Mouse (Mus musculus): Measurements from ENCODE around the gene Gtdc1. TPM values are rescaled to one million over a fixed set of nuclear protein-coding genes. Genes with fewer than 3 reads are reported as not detected.
A peak's percentile ranks its signal among the peaks of the same experiment; 100 is the strongest.

The Gtdc1 gene
- polyA plus RNA-seq, 1 experiment from 2014 or later, result 13.2 TPM

GRCm38 (mm10) chr2:44542775-44543174, 384.7 kb downstream of the Gtdc1 start:
- H3K4me3 ChIP-seq (ENCODE audit: low read length), result no peak overlapping the region
- H3K4me1 ChIP-seq (replicated peaks; ENCODE audit: control insufficient read depth, insufficient read depth, low read length), result 0 out of 2 replicates have a peak, but pooled peaks cover 2% of the 10 kb centered on the region
- H3K36me3 ChIP-seq (ENCODE audit: control insufficient read depth, insufficient read depth, low read length), result no peaks in the 10 kb centered on the region
- ATAC-seq (ENCODE audit: low read depth), result no peak
- no peak overlapping the region for H3K9ac ChIP-seq (ENCODE audit: low read length)
- peak overlapping the region; percentile 5; the same call in 1 of the 2 replicates for H3K27ac ChIP-seq (ENCODE audit: low read length)
- no peaks in the 10 kb centered on the region for H3K27me3 ChIP-seq (ENCODE audit: control insufficient read depth, insufficient read depth, low read depth, low read length)
- no peaks in the 10 kb centered on the region for H3K9me3 ChIP-seq (ENCODE audit: control insufficient read depth, low read length)
- H3K4me2 ChIP-seq (ENCODE audit: low read depth, low read length), result no peak overlapping the region

GRCm38 (mm10) chr2:44541726-44542125, 385.7 kb downstream of the Gtdc1 start:
- Histone ChIP-seq H3K4me1 (replicated peaks; ENCODE audit: control insufficient read depth, insufficient read depth, low read length) (0 out of 2 replicates have a peak, but pooled peaks cover 2% of the 10 kb centered on the region), H3K9me3 (ENCODE audit: control insufficient read depth, low read length) (no peaks in the 10 kb centered on the region), H3K27me3 (ENCODE audit: control insufficient read depth, insufficient read depth, low read depth, low read length) (no peaks in the 10 kb centered on the region), H3K27ac (ENCODE audit: low read length) (peak overlapping the region; percentile 57; the same call in 1 of the 2 replicates), H3K4me3 (ENCODE audit: low read length) (no peak overlapping the region), H3K9ac (ENCODE audit: low read length) (no peak overlapping the region), H3K4me2 (ENCODE audit: low read depth, low read length) (no peak overlapping the region), H3K36me3 (ENCODE audit: control insufficient read depth, insufficient read depth, low read length) (no peaks in the 10 kb centered on the region)
- 67% methylated on average over 6 of the region's 6 CpGs for WGBS
- peak; percentile 87 for ATAC-seq (ENCODE audit: low read depth)

- no peak overlapping the region for H3K4me3 ChIP-seq (ENCODE audit: low read length)
- H3K9me3 ChIP-seq (ENCODE audit: control insufficient read depth, low read length), result no peaks in the 10 kb centered on the region
- no peak overlapping the region for H3K27ac ChIP-seq (ENCODE audit: low read length)
- H3K27me3 ChIP-seq (ENCODE audit: control insufficient read depth, insufficient read depth, low read depth, low read length), result no peaks in the 10 kb centered on the region
- WGBS, result 76% methylated on average over 6 of the region's 6 CpGs
- ATAC-seq (ENCODE audit: low read depth), result no peak
- no peaks in the 10 kb centered on the region for H3K36me3 ChIP-seq (ENCODE audit: control insufficient read depth, insufficient read depth, low read length)
- no peak overlapping the region for H3K9ac ChIP-seq (ENCODE audit: low read length)
- H3K4me2 ChIP-seq (ENCODE audit: low read depth, low read length), result no peak overlapping the region
- H3K4me1 ChIP-seq (replicated peaks; ENCODE audit: control insufficient read depth, insufficient read depth, low read length), result 0 out of 2 replicates have a peak, but pooled peaks cover 2% of the 10 kb centered on the region
These were observed 386.6 kb downstream of the Gtdc1 start for GRCm38 (mm10) chr2:44540881-44541280.

GRCm38 (mm10) chr2:44539121-44539634, 388.3 kb downstream of the Gtdc1 start:
- no peak for ATAC-seq (ENCODE audit: low read depth)

GRCm38 (mm10) chr2:44538135-44538534, 389.3 kb downstream of the Gtdc1 start:
- WGBS, result 77% methylated on average over 4 of the region's 4 CpGs
- H3K27ac ChIP-seq (ENCODE audit: low read length), result no peak overlapping the region
- no peak overlapping the region for H3K4me2 ChIP-seq (ENCODE audit: low read depth, low read length)
- no peak for ATAC-seq (ENCODE audit: low read depth)
- H3K9ac ChIP-seq (ENCODE audit: low read length), result no peak overlapping the region
- H3K4me3 ChIP-seq (ENCODE audit: low read length), result no peak overlapping the region
- H3K27me3 ChIP-seq (ENCODE audit: control insufficient read depth, insufficient read depth, low read depth, low read length), result no peaks in the 10 kb centered on the region
- H3K4me1 ChIP-seq (replicated peaks; ENCODE audit: control insufficient read depth, insufficient read depth, low read length), result peaks cover 2% of the 10 kb centered on the region; the same call in 1 of the 2 replicates
- no peaks in the 10 kb centered on the region for H3K9me3 ChIP-seq (ENCODE audit: control insufficient read depth, low read length)
- H3K36me3 ChIP-seq (ENCODE audit: control insufficient read depth, insufficient read depth, low read length), result no peaks in the 10 kb centered on the region

More at GRCm38 (mm10) chr2:44539121-44539634, 388.3 kb downstream of the Gtdc1 start:
- no peaks in the 10 kb centered on the region for H3K27me3 ChIP-seq (ENCODE audit: control insufficient read depth, insufficient read depth, low read depth, low read length)
- H3K27ac ChIP-seq (ENCODE audit: low read length), result no peak overlapping the region
- 86% methylated on average over 5 of the region's 5 CpGs for WGBS
- no peaks in the 10 kb centered on the region for H3K9me3 ChIP-seq (ENCODE audit: control insufficient read depth, low read length)
- H3K4me3 ChIP-seq (ENCODE audit: low read length), result no peak overlapping the region
- H3K36me3 ChIP-seq (ENCODE audit: control insufficient read depth, insufficient read depth, low read length), result no peaks in the 10 kb centered on the region
- peaks cover 2% of the 10 kb centered on the region; the same call in 1 of the 2 replicates for H3K4me1 ChIP-seq (replicated peaks; ENCODE audit: control insufficient read depth, insufficient read depth, low read length)
- H3K4me2 ChIP-seq (ENCODE audit: low read depth, low read length), result no peak overlapping the region
- H3K9ac ChIP-seq (ENCODE audit: low read length), result no peak overlapping the region

- Histone ChIP-seq H3K9ac (ENCODE audit: low read length) (no peak overlapping the region), H3K36me3 (ENCODE audit: control insufficient read depth, insufficient read depth, low read length) (no peaks in the 10 kb centered on the region), H3K27me3 (ENCODE audit: control insufficient read depth, insufficient read depth, low read depth, low read length) (no peaks in the 10 kb centered on the region), H3K9me3 (ENCODE audit: control insufficient read depth, low read length) (no peaks in the 10 kb centered on the region), H3K27ac (ENCODE audit: low read length) (no peak overlapping the region), H3K4me1 (replicated peaks; ENCODE audit: control insufficient read depth, insufficient read depth, low read length) (no peaks in the 10 kb centered on the region; the same call in 1 of the 2 replicates), H3K4me3 (ENCODE audit: low read length) (no peak overlapping the region), H3K4me2 (ENCODE audit: low read depth, low read length) (no peak overlapping the region)
- no peak for ATAC-seq (ENCODE audit: low read depth)
- 91% methylated on average over 11 of the region's 11 CpGs for WGBS
These were observed 391.7 kb downstream of the Gtdc1 start for GRCm38 (mm10) chr2:44535760-44536159.

- Histone ChIP-seq H3K4me1 (replicated peaks; ENCODE audit: control insufficient read depth, insufficient read depth, low read length) (no peaks in the 10 kb centered on the region; the same call in 1 of the 2 replicates), H3K4me2 (ENCODE audit: low read depth, low read length) (no peak overlapping the region), H3K27ac (ENCODE audit: low read length) (no peak overlapping the region), H3K9me3 (ENCODE audit: control insufficient read depth, low read length) (no peaks in the 10 kb centered on the region), H3K9ac (ENCODE audit: low read length) (no peak overlapping the region), H3K4me3 (ENCODE audit: low read length) (no peak overlapping the region), H3K27me3 (ENCODE audit: control insufficient read depth, insufficient read depth, low read depth, low read length) (no peaks in the 10 kb centered on the region), H3K36me3 (ENCODE audit: control insufficient read depth, insufficient read depth, low read length) (no peaks in the 10 kb centered on the region)
- WGBS, result 70% methylated on average over 10 of the region's 10 CpGs
- ATAC-seq (ENCODE audit: low read depth), result no peak
These were observed 392.3 kb downstream of the Gtdc1 start for GRCm38 (mm10) chr2:44535136-44535675.

- H3K27ac ChIP-seq (ENCODE audit: low read length), result peak overlapping the region; percentile 74
- WGBS, result 26% methylated on average over 6 of the region's 6 CpGs
- peaks cover 14% of the 10 kb centered on the region for H3K4me1 ChIP-seq (replicated peaks; ENCODE audit: control insufficient read depth, insufficient read depth, low read length)
- ATAC-seq (ENCODE audit: low read depth), result peak; percentile 59
- H3K9me3 ChIP-seq (ENCODE audit: control insufficient read depth, low read length), result no peaks in the 10 kb centered on the region
- H3K4me2 ChIP-seq (ENCODE audit: low read depth, low read length), result no peak overlapping the region
- H3K27me3 ChIP-seq (ENCODE audit: control insufficient read depth, insufficient read depth, low read depth, low read length), result no peaks in the 10 kb centered on the region
- no peaks in the 10 kb centered on the region for H3K36me3 ChIP-seq (ENCODE audit: control insufficient read depth, insufficient read depth, low read length)
- no peak overlapping the region for H3K4me3 ChIP-seq (ENCODE audit: low read length)
- H3K9ac ChIP-seq (ENCODE audit: low read length), result peak overlapping the region; percentile 31
These were observed 401.1 kb downstream of the Gtdc1 start for GRCm38 (mm10) chr2:44526110-44527032.

Data from lung, embryonic 16.5 days (tissue).